Mouse (Mus musculus) cerebellum, adult 18-20 months (tissue): ENCODE measurements around the gene Gm28038.

Source experiments
- DNase-seq, 2 experiments: peaks; one replicate each; pipeline ENCODE4 v3.0.0; 2021

The Gm28038 gene

DNA sequence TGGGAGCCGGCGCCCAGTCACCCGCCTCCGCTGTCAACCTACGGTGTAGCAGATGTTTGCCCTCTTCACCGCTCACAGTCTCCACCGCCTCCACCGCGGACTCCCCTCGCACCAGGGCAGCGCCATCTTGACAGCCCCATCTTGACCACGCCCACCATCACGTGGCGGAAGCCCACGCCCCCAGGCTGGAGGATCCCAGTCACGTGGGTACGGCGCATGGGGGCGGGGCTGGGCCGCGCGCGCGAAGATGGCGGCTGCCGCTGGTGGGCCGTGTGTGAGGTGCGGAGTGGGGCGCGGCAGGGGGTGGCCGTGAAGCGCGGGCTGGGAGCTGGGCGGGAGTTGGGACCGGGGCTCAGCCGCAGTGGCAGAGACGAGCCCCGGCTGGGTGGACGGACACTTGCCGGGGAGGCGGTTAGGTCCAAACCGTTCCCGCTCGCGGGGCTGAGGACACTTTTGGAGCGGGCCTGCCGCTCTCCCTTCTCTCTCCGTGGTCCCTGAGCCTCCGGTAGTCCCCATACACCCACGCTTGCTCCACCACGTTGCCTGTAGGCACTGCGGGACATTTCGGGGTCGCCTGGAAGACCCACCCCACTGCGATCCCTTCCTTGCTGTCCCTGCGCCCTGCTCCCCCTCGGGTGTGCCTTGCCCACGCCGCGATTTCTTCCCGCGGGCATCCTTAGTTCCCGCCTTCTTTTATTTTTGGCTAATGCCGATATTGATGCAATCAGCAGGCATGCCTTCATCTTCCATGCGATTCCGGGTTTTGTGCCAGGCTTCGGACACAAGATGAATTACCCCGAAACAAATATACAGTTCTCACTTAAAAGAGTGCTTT, 5.6 kb downstream of the Gm28038 start, which contains the start of the genes Dolk and Nup188:
Gene Dolk, minus strand, starts transcription at position 143 of the 835 bp plus-strand sequence.
Gene Nup188, plus strand, starts transcription at position 206 of the 835 bp plus-strand sequence.
- peak; percentile 96 to 98 for DNase-seq

DNA sequence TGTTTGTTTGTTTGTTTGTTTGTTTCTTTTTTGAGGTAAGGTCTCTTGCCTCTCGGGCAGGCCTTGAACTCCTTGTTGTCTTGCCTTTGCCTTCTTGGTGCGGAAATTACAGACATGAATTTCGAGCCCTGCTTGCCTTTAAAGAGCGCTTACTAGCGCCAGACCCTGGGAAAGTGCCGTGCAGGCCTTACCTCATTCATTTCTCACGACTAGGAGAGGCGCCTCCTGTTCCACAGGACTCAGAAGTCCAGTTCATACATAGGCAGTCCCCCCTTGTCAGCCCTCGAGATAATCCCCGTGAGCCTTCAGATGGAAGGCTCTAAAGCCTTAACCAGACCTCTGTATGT, 6.2 kb downstream of the Gm28038 start:
- DNase-seq, result peak; percentile 23 to 31

DNA sequence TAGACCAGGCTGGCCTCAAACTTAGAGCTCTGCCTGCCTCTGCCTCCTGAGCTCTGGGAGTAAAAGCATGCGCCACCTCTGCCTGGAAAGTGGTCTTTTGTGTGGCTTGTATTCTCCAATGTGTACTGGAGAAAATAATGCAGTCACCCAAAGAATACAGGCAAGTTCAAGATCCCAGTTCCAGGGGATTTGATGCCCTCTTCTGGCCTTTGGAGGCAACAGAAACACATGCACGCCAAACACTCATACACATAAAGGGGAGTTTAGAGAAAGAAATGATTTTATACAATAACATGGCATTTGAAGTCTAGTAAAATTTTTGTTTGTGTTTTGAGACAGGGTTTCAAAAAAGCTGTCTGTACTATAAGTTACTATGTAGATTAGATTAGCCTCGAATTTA, 18.7 kb downstream of the Gm28038 start:
- DNase-seq, result no peak

DNA sequence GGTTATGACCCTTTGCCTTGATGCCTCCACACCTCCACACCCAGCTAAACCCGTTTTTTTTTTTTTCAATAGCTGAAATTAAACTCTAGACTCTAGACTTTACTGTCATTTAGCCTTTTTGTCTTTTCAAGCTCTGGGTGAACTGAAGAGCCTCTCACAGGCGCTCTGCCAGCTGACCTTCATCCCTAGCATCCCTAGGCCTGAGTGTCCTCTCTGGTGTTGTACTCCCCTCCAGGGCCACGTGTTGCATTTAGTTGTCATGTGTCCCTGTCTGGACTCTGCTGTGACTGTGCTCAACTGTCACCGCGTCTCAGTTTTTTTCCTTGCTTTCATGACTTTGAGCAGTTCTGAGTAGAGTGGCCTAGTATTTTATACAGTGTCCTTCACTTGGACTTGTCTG, 19.1 kb downstream of the Gm28038 start:
- no peak for DNase-seq

DNA sequence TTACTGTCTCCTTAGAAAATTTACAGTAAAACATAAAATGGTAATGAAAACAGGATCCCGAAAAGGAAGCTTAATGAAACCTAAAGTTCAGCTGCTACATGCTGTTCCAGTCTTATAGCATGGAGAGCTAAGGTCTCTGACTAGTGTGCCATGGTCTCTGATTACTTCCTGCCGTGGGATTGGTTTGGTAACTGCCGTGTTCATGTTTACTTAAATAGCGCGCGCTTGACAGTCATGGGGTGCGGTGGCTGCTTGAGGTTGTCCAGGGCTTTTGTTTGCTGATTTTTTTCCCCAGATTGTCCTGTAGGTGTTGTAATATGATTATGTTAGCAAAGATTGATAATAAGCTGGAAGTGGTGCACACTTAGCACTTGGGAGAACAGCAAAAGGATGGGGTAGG, 25.2 kb downstream of the Gm28038 start:
- no peak for DNase-seq

DNA sequence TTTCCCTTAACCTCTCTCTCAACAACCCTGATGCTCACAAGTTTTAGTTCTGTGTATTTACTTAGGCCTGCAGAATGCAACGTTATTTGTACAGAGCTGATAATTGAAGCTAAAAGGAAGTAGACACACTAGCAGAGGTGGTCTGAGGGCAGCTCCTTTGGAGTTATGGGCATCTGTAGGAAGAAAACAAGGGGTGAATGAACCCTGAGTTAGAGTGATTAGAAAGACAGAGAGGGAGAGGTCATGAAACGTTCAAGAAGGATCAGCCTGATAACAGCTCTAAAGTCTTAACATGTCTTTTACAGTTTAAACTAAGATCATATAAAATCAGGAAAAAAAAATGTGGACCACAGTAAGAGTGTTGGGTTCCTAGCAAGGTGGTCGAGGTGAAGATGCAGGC, 28.5 kb downstream of the Gm28038 start:
- no peak for DNase-seq

DNA sequence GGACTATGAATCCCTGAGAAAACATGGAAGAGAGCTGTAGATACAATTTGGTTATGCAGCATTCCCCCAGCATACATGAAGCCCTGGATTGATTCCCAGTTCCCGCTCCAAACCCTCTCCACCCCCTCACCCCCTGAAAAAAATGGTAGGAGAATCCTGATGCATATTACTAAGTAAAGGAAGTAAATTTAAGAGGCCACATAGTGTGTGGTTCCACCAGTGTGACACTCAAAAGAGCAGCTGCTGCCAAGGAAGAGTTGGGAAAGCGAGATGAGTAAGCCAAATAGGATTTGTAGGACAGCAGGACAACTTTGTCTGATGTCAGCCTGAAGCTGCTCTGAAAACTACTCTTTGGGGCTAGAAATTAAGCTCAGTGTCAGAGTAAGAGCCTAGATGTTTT, 30.6 kb downstream of the Gm28038 start:
- DNase-seq, result no peak

DNA sequence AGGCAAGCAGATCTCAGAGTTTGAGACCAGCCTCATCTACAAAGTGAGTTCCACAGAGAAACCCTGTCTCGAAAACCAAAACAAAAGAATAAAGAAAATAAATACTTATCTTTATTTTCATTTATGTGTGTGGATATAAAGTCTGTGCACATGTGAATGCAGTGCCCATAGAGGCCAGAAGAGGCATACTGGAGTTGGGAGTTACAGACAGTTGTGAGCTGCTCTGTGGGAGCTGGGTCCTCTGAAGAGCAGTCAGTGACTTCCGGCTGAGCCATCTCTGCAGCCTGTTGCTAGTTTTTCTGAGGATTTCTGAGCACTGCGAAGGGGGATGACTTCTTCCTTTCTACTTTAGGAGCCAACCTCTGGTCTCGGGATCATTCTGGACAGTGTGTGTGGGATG, 35.3 kb downstream of the Gm28038 start:
- no peak for DNase-seq

DNA sequence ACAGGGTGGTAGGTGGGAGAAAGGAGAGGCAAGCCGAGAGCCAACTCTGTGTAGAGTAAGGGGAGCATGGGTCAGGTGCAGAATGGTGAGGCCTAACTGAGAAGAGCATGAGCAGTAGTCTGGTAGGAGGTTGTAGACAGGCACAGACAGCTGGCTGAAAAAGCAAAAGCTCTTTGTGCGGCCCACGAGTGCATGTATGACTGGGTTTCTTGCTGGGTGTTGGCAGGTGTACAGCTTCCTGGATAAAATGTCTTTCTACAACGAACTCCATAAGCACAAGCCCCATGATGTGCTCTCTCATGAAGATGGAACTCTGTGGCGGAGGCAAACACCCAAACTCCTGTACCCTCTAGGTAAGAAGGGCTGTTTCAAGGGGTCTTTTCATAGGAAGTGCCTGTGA, 36.1 kb downstream of the Gm28038 start:
- no peak for DNase-seq

DNA sequence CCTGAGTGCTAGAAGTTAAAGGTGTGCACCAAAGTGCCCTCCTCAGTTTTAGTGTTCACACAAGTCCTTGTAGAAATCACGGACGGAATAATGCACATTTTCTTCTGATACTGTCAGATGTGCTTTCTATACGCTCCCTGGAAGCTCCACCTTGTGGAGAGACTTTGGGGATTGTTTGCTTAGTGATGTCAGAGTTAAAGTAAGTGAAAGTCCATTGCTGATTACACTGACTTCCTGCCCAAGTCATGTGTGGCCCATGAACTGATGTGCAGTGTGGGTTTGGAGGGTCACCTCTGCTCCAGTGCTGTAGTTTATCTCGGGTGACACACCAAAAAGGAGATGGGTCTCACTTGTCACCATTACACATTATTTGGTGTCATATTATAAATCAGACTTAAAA, 38.4 kb downstream of the Gm28038 start:
- no peak for DNase-seq

DNA sequence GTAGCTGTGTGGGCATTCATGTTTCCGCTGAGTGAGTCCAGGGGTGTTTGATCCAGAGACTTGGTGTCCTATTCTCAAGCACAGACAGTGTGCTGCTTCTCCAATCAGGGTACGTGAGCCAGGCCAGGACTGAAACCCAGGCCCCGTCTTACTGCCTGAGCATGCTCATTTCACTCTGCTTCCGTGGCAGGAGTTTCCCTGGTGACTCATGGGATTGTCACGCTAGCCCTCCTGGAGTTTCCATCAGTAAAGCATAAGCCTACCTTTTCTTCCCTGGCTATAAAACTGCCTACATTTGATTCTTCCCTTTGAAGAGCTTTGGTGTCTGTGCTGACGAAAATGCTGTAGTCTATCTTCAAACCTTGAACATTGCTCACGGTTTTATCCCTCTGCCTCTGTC, 42.3 kb downstream of the Gm28038 start:
- DNase-seq, result no peak

DNA sequence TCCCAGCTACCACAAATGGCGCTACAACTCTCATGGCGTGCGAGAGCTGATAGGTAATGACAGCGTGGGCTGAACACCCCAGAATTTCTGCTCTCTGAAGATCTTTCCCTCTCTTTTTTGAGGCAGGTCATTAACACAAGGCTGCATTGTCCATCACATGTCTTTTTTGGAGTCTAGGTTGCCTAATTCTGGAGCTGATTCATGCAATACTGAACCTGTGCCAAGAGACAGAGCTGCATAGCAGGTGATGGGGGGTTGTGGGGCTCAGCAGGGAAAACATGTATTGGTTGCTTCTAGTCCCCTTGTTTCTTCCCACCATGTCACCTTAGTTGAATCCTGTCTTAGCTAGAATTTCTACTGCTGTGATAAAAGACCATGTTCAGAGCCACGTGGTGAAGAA, 44.5 kb downstream of the Gm28038 start:
- DNase-seq, result no peak

DNA sequence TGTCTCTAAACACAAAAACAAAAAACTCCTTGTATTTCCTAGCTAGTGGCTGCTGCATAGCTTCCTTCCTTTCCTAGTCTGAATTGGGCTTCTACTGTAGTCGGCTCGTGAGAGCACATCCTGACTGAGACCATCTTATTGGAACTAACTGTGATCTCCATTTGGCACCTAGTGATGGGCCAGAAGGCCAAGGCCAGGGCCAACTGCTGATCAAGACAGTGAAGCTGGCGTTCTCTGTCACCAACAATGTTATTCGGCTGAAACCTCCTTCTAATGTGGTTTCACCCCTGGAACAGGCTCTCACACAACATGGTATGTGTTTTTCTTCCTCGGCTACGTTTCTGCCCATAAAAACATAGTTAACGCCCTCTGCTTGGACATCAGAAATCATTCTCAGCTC, 46.4 kb downstream of the Gm28038 start:
- peak; percentile 49 to 58 for DNase-seq

DNA sequence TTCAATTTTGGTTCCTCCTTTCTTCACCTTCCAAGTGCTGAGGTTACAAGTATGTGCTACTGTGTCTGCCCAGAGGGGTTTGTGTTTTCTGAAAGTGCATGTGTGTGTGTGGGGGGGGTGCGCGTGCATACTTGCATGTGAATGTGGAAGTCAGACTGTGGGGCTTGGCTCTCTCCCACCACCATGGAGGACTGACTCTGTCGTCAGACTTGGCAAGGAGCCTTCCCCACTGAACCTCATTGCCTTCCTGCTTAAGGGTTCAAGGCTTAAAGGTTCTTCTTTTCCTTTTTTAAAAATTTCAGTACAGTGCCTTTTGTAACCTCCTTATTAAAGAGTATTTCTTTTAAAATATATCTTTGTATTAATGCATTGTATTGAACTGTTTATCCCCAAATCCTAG, 47.9 kb downstream of the Gm28038 start:
- no peak for DNase-seq

DNA sequence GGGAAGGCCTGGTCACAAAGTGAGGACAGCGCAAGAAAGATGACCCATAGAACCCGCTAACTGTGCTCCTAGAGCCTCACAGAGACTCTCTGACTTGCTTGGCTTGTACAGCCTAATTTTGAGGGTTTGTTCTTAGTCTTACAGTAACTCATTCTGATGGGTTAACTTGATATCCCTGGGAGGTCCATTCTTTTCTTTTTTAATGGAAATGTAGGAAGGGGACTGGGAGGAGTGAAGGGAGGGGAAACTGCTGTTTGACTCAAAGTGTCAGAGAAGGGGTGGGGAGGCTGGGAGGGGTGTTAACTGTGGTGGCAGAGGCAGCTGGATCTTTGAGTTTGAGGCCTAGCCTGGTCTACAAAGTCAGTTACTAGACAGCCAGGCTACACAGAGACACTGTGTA, 54.5 kb downstream of the Gm28038 start:
- no peak for DNase-seq

DNA sequence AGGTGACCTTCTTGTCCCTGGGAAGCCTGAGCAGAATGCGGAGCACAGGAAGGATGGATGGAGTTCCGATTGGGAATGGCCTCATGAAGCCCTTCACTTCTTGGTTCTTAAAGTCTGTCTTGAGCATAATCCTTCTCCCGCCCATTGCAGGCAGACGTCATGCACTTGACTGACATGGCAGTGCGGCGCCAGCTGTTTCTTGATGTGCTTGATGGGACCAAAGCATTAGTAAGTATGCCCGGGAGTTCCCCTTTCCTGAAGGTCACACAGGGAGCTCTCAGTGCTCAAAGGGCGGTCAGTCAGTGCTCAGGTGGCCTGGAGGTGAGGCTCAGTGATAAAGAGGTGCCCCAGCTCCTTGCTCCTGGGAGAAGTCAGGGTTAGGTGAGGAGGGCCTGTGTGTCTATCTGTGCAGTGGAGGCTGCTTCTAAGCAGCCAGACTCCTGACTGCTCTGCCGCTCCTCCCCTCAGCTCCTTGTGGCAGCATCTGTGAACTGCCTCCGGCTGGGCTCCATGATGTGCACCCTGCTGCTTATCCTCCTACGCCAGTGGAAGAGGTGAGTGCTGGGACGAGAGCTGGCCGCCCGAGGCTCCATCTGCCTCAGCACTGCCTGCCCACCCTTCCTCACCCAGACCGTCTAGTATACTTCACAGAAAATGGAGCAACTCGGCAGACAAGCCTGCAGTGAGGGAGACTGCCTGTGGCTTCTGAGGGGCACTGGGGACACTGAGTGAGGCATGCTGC, 55.5 kb downstream of the Gm28038 start:
- DNase-seq, result peak; percentile 44 to 53

DNA sequence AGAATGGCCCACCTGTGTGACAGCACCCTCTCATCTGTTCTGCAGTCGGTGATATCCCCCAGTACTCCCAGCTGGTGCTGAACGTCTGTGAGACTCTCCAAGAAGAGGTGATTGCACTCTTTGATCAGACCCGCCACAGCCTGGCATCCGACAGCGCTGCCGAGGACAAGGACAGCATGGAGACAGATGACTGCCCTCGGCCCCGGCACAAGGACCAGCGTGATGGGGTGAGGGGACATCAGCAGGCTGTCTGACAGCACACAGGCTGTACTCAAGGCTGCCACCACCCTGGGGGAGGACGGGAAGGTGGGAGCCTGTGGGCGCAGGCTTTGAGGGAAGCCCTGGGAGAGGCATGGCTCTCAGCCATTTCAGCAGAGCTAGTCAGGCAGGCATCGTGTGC, 56.3 kb downstream of the Gm28038 start:
- peak in 1 of 2 experiments; percentile 33 for DNase-seq

DNA sequence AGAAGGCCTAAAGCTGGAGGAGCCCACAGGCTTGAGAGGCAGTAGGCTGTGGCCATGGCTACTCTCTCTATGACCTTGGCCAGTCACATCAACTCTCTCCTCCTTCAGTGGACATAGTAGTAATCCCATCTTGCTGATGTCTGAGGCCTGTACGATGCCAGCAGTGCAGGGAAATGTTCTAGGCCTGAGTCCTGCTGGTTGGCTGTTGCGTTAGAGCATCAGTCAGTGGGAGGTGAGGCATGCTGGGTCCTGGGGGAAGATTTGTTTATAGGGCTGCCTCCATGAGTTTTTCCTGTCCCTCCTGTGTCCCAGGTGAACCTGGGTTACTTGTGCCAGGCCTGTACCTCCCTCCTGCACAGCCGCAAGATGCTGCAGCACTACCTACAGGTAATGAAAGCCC, 61.2 kb downstream of the Gm28038 start:
- DNase-seq, result no peak

DNA sequence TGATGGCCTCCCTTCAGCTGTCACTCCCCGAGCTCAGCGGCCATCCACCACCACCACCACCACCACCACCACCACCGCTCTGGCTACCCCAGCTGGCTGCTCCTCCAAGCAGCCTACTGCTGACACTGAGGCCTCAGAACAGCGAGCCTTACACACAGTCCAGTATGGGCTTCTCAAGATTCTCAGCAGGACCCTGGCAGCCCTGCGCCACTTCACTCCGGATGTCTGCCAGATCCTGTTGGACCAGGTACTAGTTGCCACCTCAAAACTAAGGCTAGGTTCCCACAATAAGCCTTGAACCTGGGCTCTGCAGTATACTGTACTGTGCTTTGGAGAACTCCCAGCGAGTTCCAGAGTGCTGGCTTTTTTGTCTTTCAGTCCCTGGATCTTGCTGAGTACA, 61.7 kb downstream of the Gm28038 start:
- peak; percentile 69 to 71 for DNase-seq

DNA sequence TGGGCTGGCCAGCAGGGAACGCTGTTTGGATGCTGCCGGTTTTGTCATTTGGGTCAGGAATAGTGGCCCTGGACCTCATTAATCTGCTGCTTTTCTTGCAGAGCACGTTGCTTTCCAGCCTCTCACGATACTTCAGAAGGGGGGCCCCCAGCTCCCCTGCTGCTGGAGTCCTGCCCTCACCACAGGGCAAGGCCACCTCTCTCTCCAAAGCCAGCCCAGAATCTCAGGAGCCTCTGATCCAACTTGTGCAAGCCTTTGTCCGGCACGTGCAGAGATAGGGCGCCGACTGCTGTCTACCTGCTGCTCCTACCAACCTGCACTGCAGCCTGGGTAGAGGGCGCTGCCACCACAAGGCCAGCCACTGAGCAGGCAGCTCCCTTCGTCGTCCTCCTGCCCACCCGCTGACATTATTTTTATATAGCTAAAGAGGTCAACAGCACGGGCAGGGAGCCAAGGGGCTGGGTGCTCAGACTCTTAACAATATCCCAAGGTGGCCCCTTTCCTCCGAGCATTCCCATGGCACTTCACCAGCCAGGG, 62.8 kb downstream of the Gm28038 start:
- peak; percentile 62 to 68 for DNase-seq

DNA sequence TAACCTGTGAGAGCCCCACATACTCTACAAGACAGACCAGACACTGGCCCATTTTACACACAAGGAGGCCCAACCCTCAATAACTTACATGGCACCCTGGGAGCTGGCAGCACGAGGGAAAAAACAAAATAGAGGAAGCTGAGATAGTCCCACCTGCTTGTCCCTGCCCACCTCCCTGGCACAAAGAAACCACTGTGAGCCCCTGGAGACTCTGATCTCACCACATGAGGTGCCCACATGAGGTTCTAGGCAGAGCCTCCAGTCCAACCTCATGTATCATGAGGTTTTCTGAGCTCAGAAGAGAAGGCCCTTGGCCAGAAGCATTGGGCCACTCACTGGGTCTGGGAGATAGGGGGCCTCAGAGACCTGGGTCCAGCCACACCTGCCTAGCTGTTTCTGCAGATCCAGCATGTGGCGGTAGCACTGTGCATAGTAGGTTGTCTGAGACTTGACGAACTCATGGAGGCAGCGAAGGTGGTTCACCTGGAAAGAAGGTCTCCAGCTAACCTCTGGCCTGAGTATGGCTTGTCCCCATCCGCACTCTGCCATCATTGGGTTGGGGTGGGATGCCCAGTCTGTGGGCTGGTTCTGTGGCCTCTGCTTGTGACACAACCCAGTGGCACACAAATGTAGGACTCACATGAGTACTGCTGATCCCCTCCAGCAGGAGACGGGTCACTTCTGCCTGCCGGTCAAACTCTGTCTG, 65.3 kb downstream of the Gm28038 start:
- DNase-seq, result no peak

DNA sequence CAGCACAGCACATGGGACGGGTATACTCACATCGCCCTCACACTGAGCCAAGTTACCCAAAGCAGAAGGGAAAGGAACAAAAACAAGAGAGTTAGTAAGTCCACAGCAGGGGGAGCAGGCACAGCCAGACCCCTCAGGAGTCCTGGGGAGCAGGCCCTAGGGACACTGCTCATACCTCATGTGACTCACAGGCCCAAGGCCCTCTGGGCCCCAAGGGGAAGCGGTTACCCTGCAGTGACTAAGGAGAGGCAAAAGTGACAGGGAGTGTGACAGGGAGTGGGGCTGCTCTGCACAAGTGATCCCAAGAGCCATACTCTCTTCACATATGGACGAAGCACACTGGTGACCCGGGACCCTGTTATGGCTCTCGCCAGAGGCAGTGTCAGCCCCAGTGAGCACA, 68.4 kb downstream of the Gm28038 start:
- DNase-seq, result no peak
